Mouse (Mus musculus) embryonic fibroblast, embryonic 13.5 days (primary cell): ENCODE measurements around the gene Hnrnpdl.

Source experiments
- CTCF ChIP-seq: IDR thresholded peaks from 2 replicates; pipeline ENCODE4 v1.5.1; 2011; ENCODE audit warnings: mild to moderate bottlenecking, control low read depth, low read length, moderate library complexity, borderline replicate concordance; ENCODE audit not compliant: insufficient read depth
- POLR2A ChIP-seq: IDR thresholded peaks from 2 replicates; pipeline ENCODE4 v1.6.1; 2011; ENCODE audit warnings: low read depth, mild to moderate bottlenecking, control low read depth, low read length, moderate library complexity

DNA sequence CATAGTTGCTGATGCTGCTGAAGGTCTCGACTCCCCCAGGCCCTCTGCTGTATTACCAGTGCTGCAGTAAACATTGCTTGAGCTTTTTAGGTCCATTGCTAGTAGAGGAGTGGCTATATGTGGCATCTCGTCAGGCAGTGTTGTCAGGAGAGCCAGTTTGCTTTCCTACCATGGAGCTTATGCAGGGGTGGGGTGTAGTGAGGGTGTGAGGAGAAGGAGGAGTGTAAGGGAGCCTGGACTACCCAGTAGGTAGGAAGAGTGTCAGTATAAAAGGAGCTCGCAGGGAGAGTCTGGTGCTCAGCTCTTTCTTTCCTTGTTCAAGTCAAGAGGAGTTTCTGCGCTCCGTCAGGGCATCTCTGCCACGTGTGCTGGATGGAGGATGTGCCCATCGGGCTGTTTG, 13.3 kb upstream of the Hnrnpdl start:
- TF ChIP-seq CTCF: no peak
- TF ChIP-seq POLR2A: no peak
